Mouse (Mus musculus) MN1 (cell line): ENCODE measurements at regions not wholly inside any gene's neighbourhood (a gene's known extent, or its start where the extent isn't known, plus 50 kb on each side); places are given as distances from the start of the nearest gene placed in this dataset.

Experiments used
- DNase-seq: peaks from one replicate; pipeline ENCODE4 v3.0.0-alpha.2; 2016; ENCODE audit warnings: low spot score

DNA sequence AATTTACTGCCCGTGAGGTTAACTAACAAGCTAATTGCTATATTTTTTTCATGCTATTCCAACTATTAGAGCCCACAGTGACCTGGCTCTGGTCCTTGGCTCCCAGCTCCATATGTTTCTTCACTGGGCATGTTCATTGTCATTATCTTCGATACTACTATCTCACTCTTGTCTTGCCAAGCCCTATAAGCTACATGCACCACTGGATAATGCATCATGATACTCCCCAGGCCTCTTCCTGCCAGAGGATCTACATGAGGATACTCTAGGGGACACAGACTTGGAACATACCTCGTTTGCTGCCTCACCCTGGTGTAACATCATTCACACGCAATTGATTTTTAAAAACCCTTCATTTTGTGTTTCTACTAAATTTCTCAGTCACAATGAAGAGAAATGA, 1016.7 kb downstream of the Stim2 start:
- DNase-seq, result no peak

- peak; percentile 57 for DNase-seq
Observed at GRCm38 (mm10) chr5:55049287-55049913, 1051.1 kb downstream of the Stim2 start.
